Mouse (Mus musculus) olfactory bulb, adult 2 months (tissue): ENCODE measurements around the gene Ufc1.
A peak's percentile ranks its signal among the peaks of the same experiment; 100 is the strongest.

Experiments
- CTCF ChIP-seq: fragments of 200-500 bp; IDR thresholded peaks from 2 replicates; pipeline ENCODE4 v1.5.1; 2012; ENCODE audit warnings: low read depth, mild to moderate bottlenecking, low read length, moderate library complexity; ENCODE audit not compliant: insufficient read depth
- POLR2A ChIP-seq: fragments of 200-500 bp; IDR thresholded peaks from 2 replicates; pipeline ENCODE4 v1.6.1; 2012; ENCODE audit warnings: mild to moderate bottlenecking, low read depth, low read length, moderate library complexity; ENCODE audit not compliant: insufficient read depth

DNA sequence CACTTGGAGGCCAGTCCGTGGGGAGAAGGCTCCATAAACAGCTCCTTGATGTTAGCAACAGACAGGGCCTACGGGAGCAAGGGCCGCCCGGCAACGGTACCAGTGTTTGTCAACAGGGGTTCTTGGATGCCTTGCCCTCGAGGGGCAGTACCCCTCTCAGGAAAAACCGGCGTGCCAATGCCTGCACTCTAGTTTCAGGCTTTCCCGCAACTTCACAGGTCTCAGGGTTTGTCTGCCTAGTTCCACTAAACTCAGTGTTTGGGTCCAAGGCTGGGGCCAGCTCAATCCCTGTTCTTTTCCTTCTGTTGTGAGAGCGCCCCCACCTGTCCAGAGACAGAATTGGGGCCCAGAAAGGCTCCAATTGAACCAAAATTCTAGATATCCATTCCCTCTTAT, 13.3 kb downstream of the Ufc1 start:
- TF ChIP-seq POLR2A (no peak), CTCF (peak; percentile 49)
